Mouse (Mus musculus) T-cell, adult 66 days (primary cell): ENCODE measurements around the gene Rhoj. TPM values are rescaled to one million over a fixed set of nuclear protein-coding genes. Genes with fewer than 3 reads are reported as not detected.

Source experiments
- total RNA-seq, 2 experiments: library from RNA; stranded (reverse); gene quantifications; 3 replicates in 1 of 2; 4 replicates in 1 of 2; pipeline ENCODE4 v1.2.4; 2023

The Rhoj gene
- total RNA-seq, result not detected

DNA sequence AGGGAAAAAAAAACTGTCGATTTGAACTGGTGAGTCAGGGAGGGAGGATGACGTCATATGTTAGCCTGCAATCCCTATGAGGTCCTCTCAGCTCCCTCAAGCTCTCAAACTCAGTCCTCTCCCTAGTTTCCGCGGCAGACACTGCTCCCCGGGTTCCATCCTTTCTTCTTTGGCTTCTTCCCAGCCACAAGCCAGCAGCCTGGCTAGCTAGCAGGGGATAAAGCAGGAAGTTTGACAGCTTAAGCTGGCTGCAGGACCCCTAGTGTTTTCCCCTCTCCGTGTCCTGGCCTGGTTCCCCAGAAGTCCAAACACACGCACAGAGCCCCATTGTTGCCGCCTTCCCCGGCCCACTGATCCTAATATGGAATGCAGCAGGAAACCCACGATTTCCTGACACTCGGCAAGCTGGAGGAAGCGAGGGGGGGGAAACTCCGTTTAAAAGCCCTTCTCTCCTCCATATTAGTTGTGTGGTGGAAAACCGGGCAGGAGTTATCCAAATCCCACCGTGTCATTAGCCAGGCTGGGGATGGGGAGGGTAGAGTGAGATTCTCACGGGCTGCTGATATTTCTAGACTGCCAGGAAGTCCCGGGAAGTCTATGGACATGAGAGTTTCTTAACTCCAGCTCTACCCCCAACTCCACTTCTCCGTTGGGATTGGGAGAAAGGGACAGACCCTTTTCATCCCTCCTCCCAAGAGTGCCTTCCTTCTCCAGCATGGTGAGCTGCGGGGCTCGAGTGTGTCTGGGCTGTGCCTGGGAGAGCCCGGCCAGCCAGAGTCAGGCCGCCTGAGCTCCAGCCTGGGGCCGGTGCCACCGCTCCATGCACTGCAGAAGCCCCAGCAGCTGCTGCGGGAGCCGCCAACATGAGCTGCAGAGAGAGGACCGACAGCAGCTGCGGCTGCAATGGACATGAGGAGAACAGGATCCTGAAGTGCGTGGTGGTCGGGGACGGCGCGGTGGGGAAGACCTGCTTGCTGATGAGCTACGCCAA, at the start of gene Rhoj:
Gene Rhoj, plus strand, starts transcription at position 362 of the 991 bp plus-strand sequence.

DNA sequence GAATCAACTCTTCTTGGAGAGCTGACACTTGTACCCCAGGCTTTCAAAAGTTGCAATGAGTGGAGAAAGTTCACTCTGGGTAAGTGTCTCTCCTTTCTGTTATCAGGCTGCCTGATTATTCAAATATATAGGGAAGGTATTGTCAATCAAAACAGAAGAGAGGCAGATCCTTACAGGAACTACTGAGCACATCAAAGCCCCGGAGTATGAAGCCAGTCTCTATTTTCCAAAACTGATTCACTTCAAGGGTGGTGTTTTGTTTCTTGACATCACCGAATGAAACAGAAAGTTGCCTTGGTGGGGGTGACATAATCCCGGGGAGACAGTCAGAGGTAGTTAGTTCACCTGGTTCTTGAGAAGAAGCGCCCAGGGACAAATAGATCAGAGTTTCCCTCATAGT, 108.6 kb downstream of the Rhoj start, which contains the start of gene Gphb5:
Gene Gphb5, minus strand, starts transcription at position 101 of the 400 bp plus-strand sequence.

Other genes with a start within 250 kb of the Rhoj start
- under 1 TPM; 0.41 to 0.47 TPM for gene Kcnh5, start 131.0 kb upstream of the Rhoj start, total RNA-seq
- not detected for gene Gphb5, start 108.5 kb downstream of the Rhoj start, total RNA-seq